Mouse (Mus musculus) cerebellum, adult 11-12 months (tissue): Measurements from ENCODE around the gene Mcm2.

Experiments
- DNase-seq: peaks from one replicate; pipeline ENCODE4 v3.0.0; 2022

The Mcm2 gene

DNA sequence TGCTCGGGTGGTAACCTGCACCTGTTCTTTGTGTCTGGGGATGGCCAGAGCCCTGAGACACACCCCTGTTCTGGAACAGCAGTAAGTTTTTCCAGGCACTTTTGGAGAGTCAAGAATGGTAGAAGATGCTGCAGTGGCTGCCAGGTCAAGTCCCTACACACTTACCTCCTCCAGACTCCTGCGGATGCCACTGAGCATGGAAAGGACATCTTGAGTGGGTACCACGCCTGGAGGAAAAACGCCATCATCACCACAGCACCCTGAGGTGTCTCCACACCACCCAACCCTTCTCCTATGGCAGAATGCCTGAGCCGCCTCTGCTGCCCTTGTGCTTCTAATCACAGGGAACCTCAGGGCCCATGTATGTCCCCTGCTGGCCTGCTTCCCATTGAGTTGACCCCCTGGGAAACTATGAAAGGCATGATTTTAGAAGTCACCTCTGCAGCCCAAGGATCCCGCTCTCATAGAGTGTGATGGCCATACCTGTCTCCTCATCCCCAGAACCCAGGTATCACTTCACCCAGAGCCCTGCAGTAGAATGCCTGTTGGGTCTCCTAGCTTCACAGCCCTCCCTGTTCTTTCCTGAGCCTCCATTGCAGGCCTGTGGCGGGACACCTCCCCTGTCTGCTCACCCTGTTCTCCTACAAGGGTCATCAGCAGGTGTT, 53.5 kb downstream of the Mcm2 start:
- DNase-seq = peak; percentile 52

- peak; percentile 69 for DNase-seq
These were observed 54.5 kb downstream of the Mcm2 start for GRCm38 (mm10) chr6:88843781-88844725.

DNA sequence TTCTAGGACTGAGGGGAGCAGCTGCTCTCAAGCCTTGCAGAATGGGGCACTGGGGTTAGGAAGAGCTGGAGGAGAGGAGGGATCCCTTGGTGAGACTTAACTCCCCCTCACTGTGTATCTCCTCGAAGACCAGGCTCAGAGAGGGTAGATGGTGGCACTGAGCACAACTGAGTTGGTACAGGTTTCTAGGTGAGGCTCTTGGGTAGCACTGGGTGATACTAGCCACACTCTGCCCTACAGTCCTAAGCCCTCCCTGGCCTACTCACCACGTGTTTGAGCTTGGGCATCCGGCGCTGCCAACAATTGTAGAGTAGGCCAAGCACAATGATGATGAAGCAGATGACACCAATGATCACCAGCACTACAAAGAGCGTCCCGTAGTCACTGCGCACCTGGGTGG, 55.3 kb downstream of the Mcm2 start:
- DNase-seq = no peak

- DNase-seq = peak; percentile 83
These were observed 55.8 kb downstream of the Mcm2 start for GRCm38 (mm10) chr6:88842731-88843151.

DNA sequence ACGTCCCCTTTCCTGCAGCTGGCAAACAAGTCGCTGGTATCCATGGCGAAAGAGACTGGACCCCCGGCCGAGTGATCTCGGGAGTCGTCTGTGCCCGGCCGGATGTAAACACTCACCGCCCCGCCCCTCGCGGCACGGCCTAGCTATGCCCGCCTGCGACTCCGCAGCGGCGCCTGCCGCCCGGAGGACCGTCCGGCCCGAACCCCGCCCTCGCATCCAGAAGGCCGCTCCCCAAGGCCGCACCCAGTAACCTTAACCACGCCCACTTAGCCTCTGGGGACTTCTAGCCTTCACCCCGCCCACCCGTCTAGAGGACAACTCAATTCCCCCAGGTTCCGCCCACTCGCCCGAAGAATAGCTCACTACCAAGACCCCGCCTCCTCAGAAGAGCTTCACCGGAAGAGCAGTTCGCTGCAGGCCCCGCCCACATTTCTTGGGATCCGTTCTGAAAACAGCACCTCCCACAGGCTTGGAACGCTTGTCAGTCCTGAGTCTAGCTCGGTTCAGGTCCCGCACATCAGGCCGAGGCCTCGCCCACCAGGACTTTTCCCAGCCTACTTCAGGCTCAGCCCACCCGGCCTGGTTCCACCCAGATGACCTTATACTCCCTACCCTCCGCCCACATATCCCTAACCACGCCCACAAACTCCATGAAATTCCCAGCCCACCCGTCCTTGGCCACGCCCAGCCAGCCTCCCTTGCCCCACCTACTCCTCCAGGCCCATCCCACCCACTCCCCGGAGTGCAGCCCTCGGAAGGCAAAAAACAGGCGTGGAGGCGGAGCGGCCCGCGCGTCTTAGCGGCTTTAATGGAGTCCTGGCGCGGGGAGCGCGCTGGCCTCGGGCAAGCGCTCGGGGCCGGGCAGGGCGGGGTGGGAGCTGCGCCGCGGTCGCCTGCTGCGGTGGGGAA, 56.5 kb downstream of the Mcm2 start, which contains the start of gene Abtb1:
Gene Abtb1 (minus strand): TSS at position 204 of the 909 bp plus-strand sequence.
- peak; percentile 99 for DNase-seq

DNA sequence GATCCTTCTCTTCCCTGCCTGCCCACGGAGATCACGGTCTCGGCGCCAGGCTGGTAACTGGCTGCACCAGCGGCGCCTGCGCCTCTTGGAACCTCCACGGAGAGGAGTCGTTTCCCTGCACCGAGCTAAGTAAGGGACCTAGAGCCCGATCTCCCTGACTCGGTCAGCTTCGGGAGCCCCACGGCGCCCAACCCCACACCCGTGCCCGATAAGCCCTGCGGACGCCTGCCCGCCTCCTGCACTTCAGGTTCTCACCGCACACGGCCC, 57.1 kb downstream of the Mcm2 start:
- no peak for DNase-seq

DNA sequence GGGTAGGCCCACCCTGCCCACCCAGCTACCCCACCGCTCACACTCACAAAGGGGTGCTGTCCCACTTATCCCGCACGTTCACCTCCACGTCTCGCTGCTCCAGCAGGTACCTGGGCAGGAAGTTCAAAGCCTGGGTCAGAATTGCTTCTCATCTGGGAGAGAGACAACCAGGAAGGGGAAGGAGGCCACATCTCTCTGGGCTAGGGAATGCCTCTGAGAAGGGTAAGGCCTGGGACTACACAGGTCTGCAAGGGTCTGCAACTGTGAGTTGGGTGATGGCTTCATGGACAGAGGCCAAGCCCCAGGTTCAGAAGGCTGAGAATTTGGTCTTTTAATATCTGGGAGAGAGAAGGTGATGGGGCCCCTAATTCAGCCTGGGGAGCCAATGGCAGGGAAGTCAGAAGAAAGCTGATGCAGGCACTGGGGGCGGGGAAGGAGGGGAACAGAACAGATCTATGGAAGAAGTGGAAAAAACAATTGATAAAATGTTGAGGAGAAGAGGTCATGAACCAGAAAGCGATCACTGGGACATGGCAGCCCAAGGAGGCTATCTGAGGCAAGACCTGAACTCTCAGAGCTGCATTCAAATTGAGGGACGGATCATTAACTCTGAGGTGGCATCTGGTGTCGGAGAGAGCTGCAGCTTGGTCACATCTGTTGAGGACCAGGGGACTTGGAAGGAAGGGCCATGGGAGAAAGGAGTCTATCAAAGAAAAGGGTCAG, 57.6 kb downstream of the Mcm2 start:
- DNase-seq = peak; percentile 71

GRCm38 (mm10) chr6:88840211-88840610, 58.4 kb downstream of the Mcm2 start:
- peak; percentile 33 for DNase-seq

GRCm38 (mm10) chr6:88839135-88839970, 59.2 kb downstream of the Mcm2 start:
- peak; percentile 77 for DNase-seq

DNA sequence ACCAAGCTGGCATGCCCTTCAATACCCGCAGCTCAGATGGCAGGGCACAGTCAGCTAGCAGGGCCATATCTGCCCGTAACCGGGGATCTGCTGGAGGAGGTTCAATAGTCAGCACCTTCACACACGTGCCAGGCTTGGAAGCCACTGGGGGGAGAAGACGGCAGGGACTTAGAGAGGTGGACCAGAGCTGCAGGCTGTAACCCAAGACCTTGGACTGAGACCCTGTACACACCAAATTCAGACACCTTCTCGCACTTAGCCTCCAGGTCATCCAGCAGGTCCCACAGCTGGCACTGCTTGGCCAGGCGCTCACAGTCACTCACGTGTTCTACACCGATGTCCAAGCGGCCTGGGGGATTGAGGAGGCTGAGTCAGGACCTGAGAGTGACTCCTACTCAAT, 60.0 kb downstream of the Mcm2 start:
- DNase-seq = no peak

DNA sequence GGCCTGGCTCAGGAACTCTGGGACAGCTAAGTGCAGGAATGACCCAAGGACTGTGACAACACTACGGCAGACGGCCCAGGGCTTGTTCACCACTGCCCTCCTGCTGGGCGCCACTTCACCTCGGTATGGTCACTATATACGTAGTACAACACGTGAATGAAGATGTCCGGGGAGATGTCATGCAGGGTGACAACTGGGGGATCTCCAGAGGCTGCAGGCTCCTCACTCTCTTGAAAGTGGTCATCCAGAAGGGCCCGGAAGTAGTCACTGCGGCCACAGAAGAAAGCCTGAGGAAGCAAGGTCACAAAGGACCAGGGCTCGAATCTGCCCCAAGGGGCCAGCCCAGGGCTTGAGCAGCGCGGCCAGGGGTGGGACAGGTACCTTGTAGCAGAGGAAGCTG, 60.6 kb downstream of the Mcm2 start:
- DNase-seq = peak; percentile 45

DNA sequence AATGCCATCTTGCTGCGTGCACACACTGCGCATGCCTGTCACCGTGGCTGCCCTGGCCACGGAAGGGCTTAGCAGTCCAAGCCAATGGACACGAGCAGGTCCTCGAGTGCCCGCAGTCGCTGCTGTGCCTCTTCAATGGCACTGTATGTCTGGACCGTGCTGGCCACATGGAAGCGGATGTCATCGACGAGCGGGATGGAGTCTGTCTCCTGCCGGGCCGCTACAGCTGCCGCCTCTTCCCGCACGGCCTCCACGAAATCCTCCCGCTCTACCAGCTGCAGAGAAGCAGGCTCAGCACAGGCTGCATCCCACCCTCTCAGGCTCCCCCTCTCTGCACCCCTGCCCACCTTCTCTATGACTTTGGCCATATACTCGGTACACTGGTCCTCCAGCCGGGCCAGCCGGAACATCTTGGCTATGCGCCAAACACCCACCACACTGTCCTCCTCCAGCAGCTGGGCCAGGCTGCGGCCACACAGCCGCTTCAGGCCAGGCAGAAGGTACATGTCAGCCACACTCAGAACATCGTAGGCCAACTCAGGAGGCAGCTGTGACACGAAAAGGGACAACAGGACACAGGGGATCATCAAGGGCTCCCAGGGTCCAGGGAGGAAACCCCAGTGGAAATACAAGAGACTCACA, 62.3 kb downstream of the Mcm2 start:
- no peak for DNase-seq

- no peak for DNase-seq
These were observed 63.5 kb downstream of the Mcm2 start for GRCm38 (mm10) chr6:88835047-88835446.
